Comparison of ENCODE assay signal across 19 mouse cellular contexts in the genomic region with DNA sequence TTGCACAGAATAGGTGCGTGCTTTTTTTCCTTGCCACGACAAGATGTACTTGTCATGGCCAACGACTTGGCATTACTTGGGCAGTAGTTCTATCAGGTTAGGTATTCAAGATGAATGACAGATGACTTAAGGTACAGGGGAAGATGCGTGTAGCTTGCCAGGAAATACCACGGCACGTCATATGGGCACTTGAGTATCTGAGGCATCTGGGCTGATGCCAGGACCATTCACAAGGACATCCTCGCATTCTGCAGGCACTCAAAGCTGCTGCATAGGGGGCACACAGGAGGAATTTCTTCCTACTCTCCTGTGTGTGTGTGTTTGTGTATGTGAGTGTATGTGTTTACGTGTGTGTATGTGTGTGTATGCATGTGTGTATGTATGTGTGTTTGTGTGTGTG. TPM values are rescaled to one million over a fixed set of nuclear protein-coding genes. Genes with fewer than 3 reads are reported as not detected.
DNase-seq lines count a peak whose midpoint lies in the region; TF ChIP-seq lines count a peak whose summit lies in the region.
"Had no signal": no experiment of that assay in that cellular context is flagged by ENCODE, and none has a peak within 500 bp of the region (broad histone marks: within the 10 kb centered on the region; RNA-seq: fewer than 3 reads in every experiment).

No protein-coding gene starts in this region.

- peak overlapping the region; percentile 37 for H3K4me2 ChIP-seq in myocyte (ENCODE audit: low read depth)
- H3K4me2 ChIP-seq: embryonic facial prominence, embryonic 13.5 days; embryonic facial prominence, embryonic 15.5 days; forebrain, embryonic 12.5 days had no signal

- TF ChIP-seq POLR2A in lung, adult 2 months (IDR thresholded peaks at IDR 0.05; ENCODE audit: borderline replicate concordance, extremely low read depth, low read depth, low read length): no peak
- no peak for TF ChIP-seq POLR2A in myocyte (IDR thresholded peaks at IDR 0.05; ENCODE audit: insufficient read length, low read depth)

- peak; percentile 20 to 31 for DNase-seq in adrenal gland, postnatal 36 days
- DNase-seq in adrenal gland, adult 2 months: no peak
- peak; percentile 30 for DNase-seq in lung, postnatal 10 days
- no peak for DNase-seq in lung, adult 2 months
- no peak for DNase-seq in right cerebral cortex, postnatal 36 days (ENCODE audit: low spot score in 2 of 2)
- DNase-seq: adrenal gland, postnatal 10 days; cerebellum, adult 11 months; cerebellum, adult 18-20 months; cerebellum, adult 8-10 months; cerebellum, adult 9-11 months; cerebellum, postnatal 14 days; cerebellum, postnatal 36 days; embryo, embryonic 11 days had no signal

- no peaks in the 10 kb centered on the region for H3K27me3 ChIP-seq in myocyte (ENCODE audit: control insufficient read depth, insufficient read depth, insufficient read length)
- H3K27me3 ChIP-seq: embryonic facial prominence, embryonic 13.5 days; embryonic facial prominence, embryonic 15.5 days; forebrain, embryonic 12.5 days had no signal

- no peak overlapping the region for H3K4me3 ChIP-seq in lung, adult 2 months (replicated peaks; ENCODE audit: extremely low read depth, low read depth, low read length)
- no peak overlapping the region for H3K4me3 ChIP-seq in myocyte
- H3K4me3 ChIP-seq: embryonic facial prominence, embryonic 13.5 days; embryonic facial prominence, embryonic 15.5 days; erythroblast, embryonic 14.5 days; forebrain, embryonic 10.5 days; forebrain, embryonic 12.5 days had no signal

- 56% methylated on average over 8 of the region's 8 CpGs for WGBS in lung, adult 2 months

- no peak overlapping the region for H3ac ChIP-seq in myocyte (ENCODE audit: control insufficient read depth, insufficient read length)

- no peaks in the 10 kb centered on the region for H3K36me3 ChIP-seq in myocyte (ENCODE audit: control insufficient read depth, insufficient read depth)
- H3K36me3 ChIP-seq: embryonic facial prominence, embryonic 13.5 days; embryonic facial prominence, embryonic 15.5 days; forebrain, embryonic 10.5 days; forebrain, embryonic 12.5 days had no signal

- no peaks in the 10 kb centered on the region for H3K4me1 ChIP-seq in lung, adult 2 months (ENCODE audit: control insufficient read depth, insufficient read depth, low read length)
- H3K4me1 ChIP-seq: embryonic facial prominence, embryonic 13.5 days; embryonic facial prominence, embryonic 15.5 days; forebrain, embryonic 12.5 days had no signal

- no peaks in the 10 kb centered on the region for H3K79me2 ChIP-seq in myocyte (ENCODE audit: control insufficient read depth, insufficient read depth)

- no peak for TF ChIP-seq CTCF in lung, adult 2 months (IDR thresholded peaks at IDR 0.05; ENCODE audit: insufficient read depth, low read length)

TF ChIP-seq in myocyte, 11 proteins besides CTCF, POLR2A, EP300 and RAD21:
- TF ChIP-seq POLR2AphosphoS2 (IDR thresholded peaks at IDR 0.05; ENCODE audit: insufficient read length, low read depth): no peak
- TF ChIP-seq TCF3 (IDR thresholded peaks at IDR 0.05; ENCODE audit: insufficient read length, low read depth): no peak
- TF ChIP-seq REST (IDR thresholded peaks at IDR 0.05; ENCODE audit: insufficient read depth, insufficient read length): no peak
- no peak for TF ChIP-seq USF1 (IDR thresholded peaks at IDR 0.05; ENCODE audit: low read depth)
- no peak for TF ChIP-seq MYOD1 (IDR thresholded peaks at IDR 0.05; ENCODE audit: control insufficient read depth in 1 of 3, insufficient read length in 2 of 3, low read depth in 2 of 3)
- TF ChIP-seq MYOG (IDR thresholded peaks at IDR 0.05; ENCODE audit: control insufficient read depth in 1 of 3, insufficient read depth in 1 of 3, insufficient read length in 2 of 3, low read depth in 2 of 3): no peak
- no peak for TF ChIP-seq E2F4 (IDR thresholded peaks at IDR 0.05; ENCODE audit: insufficient read depth)
- no peak for TF ChIP-seq TCF12 (IDR thresholded peaks at IDR 0.05; ENCODE audit: insufficient read depth, poor library complexity, severe bottlenecking)
- TF ChIP-seq MAX (IDR thresholded peaks at IDR 0.05; ENCODE audit: low read depth): no peak

RNA-seq across cellular contexts. Expression of a gene that starts 9.6 kb away (rescaled TPM):
- 100 to 1,000 TPM; 145 to 188 TPM for total RNA-seq in adrenal gland, postnatal 36 days (2021)
- total RNA-seq in adrenal gland, adult 2 months (2021): 100 to 1,000 TPM; 163 to 167 TPM
- 90.5 and 90.9 TPM in 2 replicates for polyA plus RNA-seq in adrenal gland, adult 2 months (2012; rRNA removed)
- 113 and 118 TPM in 2 replicates for polyA plus RNA-seq in lung, adult 2 months (2012; rRNA removed)
- 43.3 TPM for polyA plus RNA-seq in myocyte (2012; fragmentation: generic; extraction: Trizol)

Comparison
In these comparisons a context has a peak if more than half of its experiments do, and no peak if none do; other contexts are left out.
1. DNase-seq: peak in adrenal gland, postnatal 36 days (2 of 2) and lung, postnatal 10 days (single experiment); none in adrenal gland, adult 2 months (single experiment), lung, adult 2 months (single experiment) and right cerebral cortex, postnatal 36 days (0 of 2).